Mouse (Mus musculus): ENCODE results near the gene Sdk1.
A peak's percentile ranks its signal among the peaks of the same experiment; 100 is the strongest.

Sdk1 gene

GRCm38 (mm10) chr5:141902544-141903250, 661.4 kb downstream of the Sdk1 start:
- peak; percentile 38 to 41 for DNase-seq

- DNase-seq, result peak in 1 of 2 experiments; percentile 22
Measured at GRCm38 (mm10) chr5:141910444-141910843, 669.2 kb downstream of the Sdk1 start.

- peak in 1 of 2 experiments; percentile 20 for DNase-seq
Measured at GRCm38 (mm10) chr5:141910886-141911285, 669.6 kb downstream of the Sdk1 start.

GRCm38 (mm10) chr5:141912881-141913280, 671.6 kb downstream of the Sdk1 start:
- no peak for DNase-seq

- no peak for DNase-seq
Measured at GRCm38 (mm10) chr5:141916954-141917353, 675.7 kb downstream of the Sdk1 start.

GRCm38 (mm10) chr5:141939000-141939399, 697.7 kb downstream of the Sdk1 start:
- DNase-seq, result no peak

GRCm38 (mm10) chr5:141940636-141941035, 699.3 kb downstream of the Sdk1 start:
- DNase-seq, result no peak

GRCm38 (mm10) chr5:141950791-141951190, 709.5 kb downstream of the Sdk1 start:
- no peak for DNase-seq

- no peak for DNase-seq
Measured at GRCm38 (mm10) chr5:141952270-141952669, 711.0 kb downstream of the Sdk1 start.

GRCm38 (mm10) chr5:141952708-141953490, 711.6 kb downstream of the Sdk1 start:
- DNase-seq, result no peak

GRCm38 (mm10) chr5:141971071-141971470, 729.8 kb downstream of the Sdk1 start:
- no peak for DNase-seq

- DNase-seq, result no peak
Measured at GRCm38 (mm10) chr5:141979511-141979910, 738.2 kb downstream of the Sdk1 start.

- DNase-seq, result no peak
Measured at GRCm38 (mm10) chr5:141980746-141981145, 739.5 kb downstream of the Sdk1 start.

GRCm38 (mm10) chr5:141984322-141984721, 743.0 kb downstream of the Sdk1 start:
- DNase-seq, result no peak

- peak; percentile 24 to 66 for DNase-seq
Measured at GRCm38 (mm10) chr5:141985003-141985402, 743.7 kb downstream of the Sdk1 start.

- DNase-seq, result no peak
Measured at GRCm38 (mm10) chr5:141985551-141985950, 744.3 kb downstream of the Sdk1 start.

GRCm38 (mm10) chr5:141987287-141987799, 746.1 kb downstream of the Sdk1 start:
- DNase-seq, result no peak

GRCm38 (mm10) chr5:141988685-141989084, 747.4 kb downstream of the Sdk1 start:
- no peak for DNase-seq

GRCm38 (mm10) chr5:141994192-141994591, 752.9 kb downstream of the Sdk1 start:
- DNase-seq, result no peak

- no peak for DNase-seq
Measured at GRCm38 (mm10) chr5:142000247-142000646, 759.0 kb downstream of the Sdk1 start.

- no peak for DNase-seq
Measured at GRCm38 (mm10) chr5:142001131-142001530, 759.8 kb downstream of the Sdk1 start.

GRCm38 (mm10) chr5:142001973-142002372, 760.7 kb downstream of the Sdk1 start:
- DNase-seq, result no peak

GRCm38 (mm10) chr5:142010189-142010588, 768.9 kb downstream of the Sdk1 start:
- no peak for DNase-seq

- no peak for DNase-seq
Measured at GRCm38 (mm10) chr5:142017001-142017400, 775.7 kb downstream of the Sdk1 start.
